9 mouse cellular contexts compared by ENCODE assay signal in genomic region chr17:25508860-25509577, GRCm38 (mm10). TPM values are rescaled to one million over a fixed set of nuclear protein-coding genes. Genes with fewer than 3 reads are reported as not detected.
DNase-seq lines count a peak whose midpoint lies in the region; ATAC-seq lines count a peak whose summit lies in the region.
"Had no signal": no experiment of that assay in that cellular context is flagged by ENCODE, and none has a peak within 500 bp of the region (broad histone marks: within the 10 kb centered on the region; RNA-seq: fewer than 3 reads in every experiment).

No protein-coding gene starts in this region.

- no peak for ATAC-seq in CD4-positive, CD25-positive, alpha-beta regulatory T cell, adult 4 months
- peak; percentile 50; the same call in 1 of the 2 replicates for ATAC-seq in hindbrain, embryonic 15.5 days (ENCODE audit: low FRiP score, low read depth)
- no peak for ATAC-seq in limb, embryonic 11.5 days (ENCODE audit: insufficient number of reproducible peaks, low FRiP score, low TSS enrichment, low read depth)

- no peaks in the 10 kb centered on the region for H3K27me3 ChIP-seq in hindbrain, embryonic 15.5 days
- no peaks in the 10 kb centered on the region for H3K27me3 ChIP-seq in limb, embryonic 11.5 days (ENCODE audit: control insufficient read depth, insufficient read depth, low read length)

- H3K4me3 ChIP-seq in hindbrain, embryonic 15.5 days, result no peak overlapping the region
- H3K4me3 ChIP-seq in limb, embryonic 11.5 days (ENCODE audit: low read depth, low read length), result no peak overlapping the region

- no peak overlapping the region for H3K4me2 ChIP-seq in hindbrain, embryonic 15.5 days
- no peak overlapping the region for H3K4me2 ChIP-seq in limb, embryonic 11.5 days (ENCODE audit: low read depth, severe bottlenecking)

- WGBS in hindbrain, embryonic 15.5 days, result 49% methylated on average over 7 of the region's 7 CpGs
- 55% methylated on average over 7 of the region's 7 CpGs for WGBS in limb, embryonic 11.5 days

- H3K4me1 ChIP-seq in hindbrain, embryonic 15.5 days (replicated peaks), result peaks cover 5% of the 10 kb centered on the region; the same call in 1 of the 2 replicates
- H3K4me1 ChIP-seq in limb, embryonic 11.5 days (ENCODE audit: control insufficient read depth, insufficient read depth, low read length), result no peaks in the 10 kb centered on the region

- DNase-seq in CD4-positive, CD25-positive, alpha-beta regulatory T cell, adult 2 months (ENCODE audit: low read depth, low spot score), result peak; percentile 42
- peak; percentile 31 for DNase-seq in ovary, postnatal 14 days (ENCODE audit: low spot score)
- DNase-seq in ovary, postnatal 10 days (ENCODE audit: low spot score), result no peak
- peak; percentile 50 to 52 for DNase-seq in cerebellum, postnatal 36 days
- peak; percentile 78 for DNase-seq in limb, embryonic 11.5 days (ENCODE audit: low spot score)
- DNase-seq in skeletal muscle tissue, adult 2 months (ENCODE audit: low read depth, low spot score), result peak; percentile 18

- H3K27ac ChIP-seq in hindbrain, embryonic 15.5 days (replicated peaks), result no peak overlapping the region
- no peak overlapping the region for H3K27ac ChIP-seq in limb, embryonic 11.5 days (replicated peaks; ENCODE audit: low read depth, low read length)

- H3K9me3 ChIP-seq in hindbrain, embryonic 15.5 days, result no peaks in the 10 kb centered on the region
- H3K9me3 ChIP-seq in limb, embryonic 11.5 days (ENCODE audit: control insufficient read depth, low read length), result no peaks in the 10 kb centered on the region

- H3K36me3 ChIP-seq in hindbrain, embryonic 15.5 days, result no peaks in the 10 kb centered on the region
- H3K36me3 ChIP-seq in limb, embryonic 11.5 days (ENCODE audit: control insufficient read depth, insufficient read depth, low read length), result no peaks in the 10 kb centered on the region

- H3K9ac ChIP-seq in hindbrain, embryonic 15.5 days, result no peak overlapping the region
- no peak overlapping the region for H3K9ac ChIP-seq in limb, embryonic 11.5 days (ENCODE audit: low read length)

RNA-seq across cellular contexts. Expression of gene Sstr5, which starts 11.9 kb away (rescaled TPM):
- not detected for polyA plus RNA-seq in CD4-positive, CD25-positive, alpha-beta regulatory T cell, adult 4 months (2017; shearing (Covaris generic))
- 0.64 and 0.77 TPM in 2 replicates for polyA plus RNA-seq in hindbrain, embryonic 15.5 days (2015; fragmentation: Nextera tagmentation; extraction: Ambion mirVana)
- polyA plus RNA-seq in limb, embryonic 11.5 days (2014; fragmentation: Nextera tagmentation; extraction: Ambion mirVana), result 0.17 TPM in 1 of 2 replicates, not detected in the other
- polyA plus RNA-seq: spleen, adult 2 months had no signal

RNA-seq across cellular contexts. Expression of gene Tekt4, which starts 54.6 kb away (rescaled TPM):
- not detected for polyA plus RNA-seq in CD4-positive, CD25-positive, alpha-beta regulatory T cell, adult 4 months (2017; shearing (Covaris generic))
- 1.1 and 1.3 TPM in 2 replicates for polyA plus RNA-seq in hindbrain, embryonic 15.5 days (2015; fragmentation: Nextera tagmentation; extraction: Ambion mirVana)
- not detected in 2 replicates for polyA plus RNA-seq in limb, embryonic 11.5 days (2014; fragmentation: Nextera tagmentation; extraction: Ambion mirVana)
